Mouse (Mus musculus): ENCODE measurements around the gene Paox. TPM values are rescaled to one million over a fixed set of nuclear protein-coding genes. Genes with fewer than 3 reads are reported as not detected.

The Paox gene
- polyA plus RNA-seq (2012; rRNA removed): 3.0 and 4.2 TPM in 2 replicates

DNA sequence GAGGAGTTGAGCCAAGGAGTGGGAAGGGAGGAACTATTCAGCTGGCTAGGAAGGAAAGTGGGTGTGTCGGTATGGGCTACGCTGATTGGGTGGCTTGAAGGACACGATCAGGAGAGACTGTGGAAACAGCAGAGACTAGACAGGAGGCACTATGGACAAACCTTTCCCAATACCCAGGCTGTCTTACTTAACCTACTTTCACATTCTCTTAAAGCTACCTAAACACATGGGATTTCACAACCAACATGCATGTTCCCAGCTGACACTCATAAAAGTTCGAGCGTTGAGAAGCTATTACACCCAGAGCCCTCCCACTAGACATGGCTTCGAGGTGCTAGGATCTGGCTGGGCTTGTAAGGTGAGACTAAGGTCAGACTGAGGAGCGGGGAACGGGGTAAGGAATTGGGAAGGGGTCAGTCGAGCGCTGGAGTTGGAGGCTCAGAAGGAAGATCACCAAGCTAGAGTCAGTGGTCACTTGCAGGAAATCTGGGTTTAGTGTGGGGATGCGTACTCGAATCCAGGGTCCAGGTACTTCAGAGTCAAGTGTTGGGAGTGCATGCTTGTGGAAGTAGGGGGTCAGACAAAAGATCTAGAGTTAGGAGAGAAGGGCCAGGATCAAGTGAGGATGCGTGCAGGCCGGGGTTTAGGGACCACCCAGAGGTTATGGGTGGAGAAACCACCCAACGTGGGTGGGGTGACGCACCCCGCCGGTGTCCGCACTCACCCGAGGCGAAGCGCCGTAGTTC lies at the start of gene Paox:
Paox (plus strand) TSS at position 217 of the 746 bp plus-strand sequence.
- peak within 1 kb of the TSS; percentile 86 for H3K4me3 ChIP-seq (ENCODE audit: control insufficient read depth, low read depth, low read length)
- no peaks in the 10 kb centered on the region for H3K27me3 ChIP-seq (ENCODE audit: control insufficient read depth, insufficient read depth, low read length)
- H3K4me1 ChIP-seq (ENCODE audit: control insufficient read depth, insufficient read depth, low read length): no peaks in the 10 kb centered on the region
- TF ChIP-seq CTCF (IDR thresholded peaks at IDR 0.05; ENCODE audit: control insufficient read depth, insufficient read depth, insufficient replicate concordance, low read depth, low read length) (no peak), POLR2A (IDR thresholded peaks at IDR 0.05; ENCODE audit: control insufficient read depth, low read depth, low read length) (no peak)
- H3K27ac ChIP-seq (ENCODE audit: control insufficient read depth, insufficient read depth, low read depth, low read length): peak within 1 kb of the TSS; percentile 80
- H3K36me3 ChIP-seq (ENCODE audit: control insufficient read depth, insufficient read depth, low read length): no peaks in the 10 kb centered on the region

DNA sequence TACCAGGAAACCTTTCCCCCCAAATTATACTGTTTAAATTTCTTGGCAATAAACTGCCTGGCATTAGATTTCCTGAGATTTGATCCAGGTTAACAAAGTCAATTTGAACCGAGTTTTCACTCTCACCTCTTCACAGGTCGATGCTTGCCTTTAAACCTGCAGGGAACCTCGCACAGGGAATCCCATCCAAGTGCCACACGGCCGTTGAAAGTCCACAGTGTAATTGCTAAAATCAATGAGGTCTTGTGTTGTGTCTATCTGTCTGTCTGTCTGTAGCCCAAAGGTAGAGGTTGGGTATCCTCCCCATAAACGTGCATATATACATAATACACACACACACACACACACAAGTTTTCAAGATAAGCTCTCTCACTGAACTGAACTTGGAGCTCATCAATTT lies 48.2 kb upstream of the Paox start:
- TF ChIP-seq POLR2A (IDR thresholded peaks at IDR 0.05; ENCODE audit: control insufficient read depth, low read depth, low read length): no peak
- TF ChIP-seq CTCF (IDR thresholded peaks at IDR 0.05; ENCODE audit: control insufficient read depth, insufficient read depth, insufficient replicate concordance, low read depth, low read length): no peak
- peaks cover 12% of the 10 kb centered on the region; the same call in 1 of the 2 replicates for H3K4me1 ChIP-seq (ENCODE audit: control insufficient read depth, insufficient read depth, low read length)
- H3K4me3 ChIP-seq (ENCODE audit: control insufficient read depth, low read depth, low read length): no peak overlapping the region
- no peak overlapping the region for H3K27ac ChIP-seq (ENCODE audit: control insufficient read depth, insufficient read depth, low read depth, low read length)
- no peaks in the 10 kb centered on the region for H3K27me3 ChIP-seq (ENCODE audit: control insufficient read depth, insufficient read depth, low read length)
- H3K36me3 ChIP-seq (ENCODE audit: control insufficient read depth, insufficient read depth, low read length): no peaks in the 10 kb centered on the region

DNA sequence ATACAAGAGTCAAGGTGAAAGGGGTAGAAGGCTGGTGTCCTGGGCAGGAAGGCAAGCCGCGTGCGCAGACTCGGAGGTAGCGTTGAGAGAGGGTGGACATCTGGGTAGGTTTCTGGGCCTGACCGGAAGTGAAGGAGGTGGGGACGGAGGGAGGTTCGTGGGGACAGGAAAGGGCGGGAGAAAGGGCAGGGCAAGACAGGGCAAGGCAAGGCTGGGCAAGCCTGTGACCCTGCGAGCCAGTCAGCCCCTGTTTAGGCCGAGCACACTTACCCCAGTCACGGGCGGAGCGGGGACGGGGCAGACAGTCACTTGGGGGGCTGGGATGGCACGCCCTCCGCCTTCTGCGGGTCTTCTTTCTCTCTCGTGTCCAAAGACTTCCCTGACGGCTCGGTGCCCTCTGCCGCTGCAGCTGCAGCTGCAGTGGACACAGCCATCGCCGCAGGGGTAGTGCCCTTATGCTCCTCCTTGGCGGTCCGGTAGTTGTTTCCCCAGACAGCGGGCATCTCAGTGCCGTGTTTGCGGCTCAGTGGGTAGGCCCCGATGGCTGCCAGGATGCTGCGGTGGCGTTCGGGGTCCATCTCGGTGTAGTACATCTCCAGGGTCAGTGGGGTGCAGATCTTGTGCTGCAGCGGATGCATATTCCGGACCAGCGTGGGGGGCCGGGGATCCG lies 45.4 kb upstream of the Paox start:
- peaks cover 10% of the 10 kb centered on the region; the same call in 1 of the 2 replicates for H3K4me1 ChIP-seq (ENCODE audit: control insufficient read depth, insufficient read depth, low read length)
- TF ChIP-seq POLR2A (IDR thresholded peaks at IDR 0.05; ENCODE audit: control insufficient read depth, low read depth, low read length) (peak; percentile 54; the same call in 1 of the 2 replicates), CTCF (IDR thresholded peaks at IDR 0.05; ENCODE audit: control insufficient read depth, insufficient read depth, insufficient replicate concordance, low read depth, low read length) (no peak)
- H3K36me3 ChIP-seq (ENCODE audit: control insufficient read depth, insufficient read depth, low read length): no peaks in the 10 kb centered on the region

DNA sequence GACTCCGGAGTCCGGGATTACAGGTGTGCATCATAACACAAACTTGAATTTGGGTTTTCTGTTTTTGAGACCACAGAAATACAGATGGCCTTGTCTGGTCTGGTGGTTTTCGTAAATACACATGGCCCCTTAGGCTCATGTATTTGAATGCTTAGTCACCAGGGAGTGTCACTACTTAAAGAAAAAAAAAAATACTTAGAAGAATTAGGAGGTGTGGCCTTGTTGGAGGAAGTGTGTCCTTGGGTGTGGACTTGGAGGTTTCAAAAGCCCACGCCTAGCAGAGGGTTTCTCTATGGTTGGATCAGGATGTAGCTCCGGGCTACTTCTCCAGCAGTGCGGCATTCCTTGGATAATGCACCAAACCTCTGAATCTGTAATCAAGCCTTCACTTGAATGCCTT lies 37.9 kb upstream of the Paox start:
- Histone ChIP-seq H3K27me3 (ENCODE audit: control insufficient read depth, insufficient read depth, low read length) (no peaks in the 10 kb centered on the region), H3K36me3 (ENCODE audit: control insufficient read depth, insufficient read depth, low read length) (no peaks in the 10 kb centered on the region), H3K27ac (ENCODE audit: control insufficient read depth, insufficient read depth, low read depth, low read length) (no peak overlapping the region), H3K4me3 (ENCODE audit: control insufficient read depth, low read depth, low read length) (no peak overlapping the region), H3K4me1 (ENCODE audit: control insufficient read depth, insufficient read depth, low read length) (peaks cover 21% of the 10 kb centered on the region)
- TF ChIP-seq POLR2A (IDR thresholded peaks at IDR 0.05; ENCODE audit: control insufficient read depth, low read depth, low read length) (no peak), CTCF (IDR thresholded peaks at IDR 0.05; ENCODE audit: control insufficient read depth, insufficient read depth, insufficient replicate concordance, low read depth, low read length) (no peak)

More for the DNA sequence above, 45.4 kb upstream of the Paox start:
- Histone ChIP-seq H3K27me3 (ENCODE audit: control insufficient read depth, insufficient read depth, low read length) (no peaks in the 10 kb centered on the region), H3K27ac (ENCODE audit: control insufficient read depth, insufficient read depth, low read depth, low read length) (no peak overlapping the region), H3K4me3 (ENCODE audit: control insufficient read depth, low read depth, low read length) (peak overlapping the region; percentile 77)

DNA sequence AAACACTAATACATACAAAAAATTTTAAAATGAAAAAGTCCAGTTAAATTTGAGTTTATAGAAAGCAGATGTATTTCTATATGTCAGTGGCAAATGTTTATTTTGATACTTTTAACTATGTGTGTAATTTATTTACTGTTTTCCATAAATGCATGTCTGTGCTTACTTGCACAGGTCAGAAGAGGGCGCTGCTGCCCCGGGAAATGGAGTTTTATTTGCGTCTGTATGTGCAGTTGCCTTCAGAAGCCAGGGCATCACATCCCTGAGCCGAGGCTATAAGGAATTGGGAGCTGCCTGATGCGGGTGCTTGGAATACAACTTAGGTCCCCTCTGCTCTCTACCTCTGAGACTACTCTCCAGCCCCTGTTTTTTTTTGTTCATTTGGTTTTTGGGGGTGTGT lies 36.9 kb upstream of the Paox start:
- Histone ChIP-seq H3K27ac (ENCODE audit: control insufficient read depth, insufficient read depth, low read depth, low read length) (no peak overlapping the region), H3K36me3 (ENCODE audit: control insufficient read depth, insufficient read depth, low read length) (no peaks in the 10 kb centered on the region), H3K4me1 (ENCODE audit: control insufficient read depth, insufficient read depth, low read length) (peaks cover 21% of the 10 kb centered on the region), H3K27me3 (ENCODE audit: control insufficient read depth, insufficient read depth, low read length) (no peaks in the 10 kb centered on the region), H3K4me3 (ENCODE audit: control insufficient read depth, low read depth, low read length) (no peak overlapping the region)
- TF ChIP-seq CTCF (IDR thresholded peaks at IDR 0.05; ENCODE audit: control insufficient read depth, insufficient read depth, insufficient replicate concordance, low read depth, low read length) (peak; percentile 51; the same call in 1 of the 2 replicates), POLR2A (IDR thresholded peaks at IDR 0.05; ENCODE audit: control insufficient read depth, low read depth, low read length) (no peak)

DNA sequence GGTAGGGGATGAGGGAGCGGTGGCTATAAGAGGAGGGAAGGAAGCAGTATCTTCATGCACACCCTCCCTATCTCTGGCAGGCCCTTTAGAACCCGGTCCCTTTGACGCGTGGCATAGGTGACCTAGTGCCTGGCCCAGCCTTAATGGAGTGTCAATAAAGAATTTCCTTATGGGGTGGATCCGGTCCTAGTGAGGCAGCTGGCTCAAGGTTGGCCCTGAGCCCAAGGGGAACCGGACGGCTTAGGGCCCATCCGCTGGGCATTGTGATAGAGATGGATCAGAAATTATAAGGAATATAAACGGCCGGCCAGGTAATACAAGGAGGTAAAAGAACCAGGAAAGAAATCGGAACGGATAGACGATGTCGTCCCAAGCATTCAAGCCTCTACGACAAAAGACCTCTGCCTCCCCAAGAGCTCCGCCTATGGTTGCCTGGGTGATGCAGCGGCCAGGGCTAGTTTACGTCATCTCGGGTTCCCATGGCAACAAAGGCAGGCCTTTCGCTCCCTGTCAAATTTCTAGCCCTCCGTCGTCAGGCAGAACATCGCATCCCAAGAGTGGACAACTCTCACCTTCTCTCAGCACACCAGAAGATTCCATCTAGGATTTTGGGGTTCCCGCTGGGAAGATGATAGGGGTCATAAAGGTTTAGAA lies 35.0 kb upstream of the Paox start:
- peak; percentile 63; the same call in 1 of the 2 replicates for TF ChIP-seq POLR2A (IDR thresholded peaks at IDR 0.05; ENCODE audit: control insufficient read depth, low read depth, low read length)
- TF ChIP-seq CTCF (IDR thresholded peaks at IDR 0.05; ENCODE audit: control insufficient read depth, insufficient read depth, insufficient replicate concordance, low read depth, low read length): no peak
- H3K27ac ChIP-seq (ENCODE audit: control insufficient read depth, insufficient read depth, low read depth, low read length): no peak overlapping the region; the same call in 1 of the 2 replicates
- H3K4me1 ChIP-seq (ENCODE audit: control insufficient read depth, insufficient read depth, low read length): peaks cover 21% of the 10 kb centered on the region
- no peaks in the 10 kb centered on the region for H3K36me3 ChIP-seq (ENCODE audit: control insufficient read depth, insufficient read depth, low read length)
- peak overlapping the region; percentile 85 for H3K4me3 ChIP-seq (ENCODE audit: control insufficient read depth, low read depth, low read length)
- H3K27me3 ChIP-seq (ENCODE audit: control insufficient read depth, insufficient read depth, low read length): no peaks in the 10 kb centered on the region
